ENCODE assay signal across 26 mouse cellular contexts in genomic region chr3:143054858-143055257, GRCm38 (mm10).
DNase-seq lines count a peak whose midpoint lies in the region; ATAC-seq and TF ChIP-seq lines count a peak whose summit lies in the region.
"Had no signal": no experiment of that assay in that cellular context is flagged by ENCODE, and none has a peak within 500 bp of the region (broad histone marks: within the 10 kb centered on the region; RNA-seq: fewer than 3 reads in every experiment).

No protein-coding gene starts in this region.

- H3K27ac ChIP-seq in lung, embryonic 16.5 days (ENCODE audit: low read length), result peak overlapping the region; percentile 31; the same call in 1 of the 2 replicates
- H3K27ac ChIP-seq in CH12.LX (ENCODE audit: insufficient read depth, low read depth), result no peak overlapping the region
- H3K27ac ChIP-seq: gastrocnemius, adult 2 months; heart, embryonic 15.5 days; hindbrain, embryonic 14.5 days; hindbrain, postnatal 0 days had no signal

- no peak overlapping the region for H3K4me2 ChIP-seq in lung, embryonic 16.5 days (ENCODE audit: low read depth, low read length)
- 0 out of 2 replicates have a peak overlapping the region, but pooled peaks have one; percentile 10 for H3K4me2 ChIP-seq in CH12.LX (ENCODE audit: insufficient read depth, low read depth, poor library complexity, severe bottlenecking)
- H3K4me2 ChIP-seq: heart, embryonic 12.5 days; heart, embryonic 15.5 days; hindbrain, embryonic 14.5 days had no signal

- no peak for ATAC-seq in lung, embryonic 16.5 days (ENCODE audit: low read depth)
- no peak for ATAC-seq in erythroid progenitor cell, adult 5-6 weeks (replicated peaks; ENCODE audit: low FRiP score, poor library complexity, severe bottlenecking)
- ATAC-seq: activated CD4-positive, CD25-positive, alpha-beta regulatory T cell, adult 4 months; forebrain, embryonic 14.5 days; forebrain, postnatal 0 days; hindbrain, postnatal 0 days; inflammation-experienced regulatory T-cells, adult 6 months; intestine, embryonic 16.5 days had no signal

- H3K9me3 ChIP-seq in lung, embryonic 16.5 days (ENCODE audit: control insufficient read depth, low read length), result no peaks in the 10 kb centered on the region
- no peaks in the 10 kb centered on the region for H3K9me3 ChIP-seq in CH12.LX (replicated peaks; ENCODE audit: low read length)
- H3K9me3 ChIP-seq: heart, embryonic 12.5 days; heart, embryonic 15.5 days had no signal

- TF ChIP-seq CTCF in lung, adult 2 months (IDR thresholded peaks at IDR 0.05; ENCODE audit: insufficient read depth, low read length), result no peak
- TF ChIP-seq CTCF in CH12.LX (conservative IDR thresholded peaks at IDR 0.05 in 1 of 2, IDR thresholded peaks at IDR 0.05 in 1 of 2; ENCODE audit: low read depth in 2 of 2, low read length in 2 of 2), result no peak

- H3K4me3 ChIP-seq in lung, embryonic 16.5 days (ENCODE audit: low read length), result no peak overlapping the region
- H3K4me3 ChIP-seq in lung, adult 2 months (replicated peaks; ENCODE audit: extremely low read depth, low read depth, low read length), result no peak overlapping the region
- no peak overlapping the region for H3K4me3 ChIP-seq in CH12.LX (replicated peaks in 1 of 3; ENCODE audit: low read depth in 2 of 3, low read length in 2 of 3, poor library complexity in 1 of 3)
- H3K4me3 ChIP-seq: gastrocnemius, adult 2 months; heart, embryonic 12.5 days; heart, embryonic 15.5 days had no signal

- dilution Hi-C loops in CH12.LX (cut with MboI; ENCODE audit: extremely low pct_ligation_motif_present, extremely low pct_unique_long_range_greater_than_20kb, low sequenced_read_pairs), result no loop called here

- TF ChIP-seq EP300 in CH12.LX (IDR thresholded peaks at IDR 0.05; ENCODE audit: low read length), result no peak

- no peak overlapping the region for H3K9ac ChIP-seq in lung, embryonic 16.5 days (ENCODE audit: low read length)
- H3K9ac ChIP-seq in CH12.LX (ENCODE audit: insufficient read depth, low read depth), result 0 out of 2 replicates have a peak overlapping the region, but pooled peaks have one; percentile 3
- H3K9ac ChIP-seq: forebrain, postnatal 0 days; heart, embryonic 12.5 days; heart, embryonic 15.5 days; hindbrain, embryonic 14.5 days had no signal

- H3K4me1 ChIP-seq in lung, embryonic 16.5 days (replicated peaks; ENCODE audit: control insufficient read depth, insufficient read depth, low read length), result peaks cover 2% of the 10 kb centered on the region; the same call in 1 of the 2 replicates
- no peaks in the 10 kb centered on the region for H3K4me1 ChIP-seq in lung, adult 2 months (ENCODE audit: control insufficient read depth, insufficient read depth, low read length)
- H3K4me1 ChIP-seq in CH12.LX (ENCODE audit: control insufficient read depth in 1 of 2, insufficient read depth in 2 of 2), result no peaks in the 10 kb centered on the region
- H3K4me1 ChIP-seq: heart, embryonic 12.5 days; heart, embryonic 15.5 days had no signal

- in situ Hi-C loops in CH12.LX (cut with MboI; ENCODE audit: low pct_ligation_motif_present, low pct_unique_long_range_greater_than_20kb, low sequenced_read_pairs), result no loop called here

- WGBS in lung, embryonic 16.5 days, result 85% methylated on average over 3 of the region's 3 CpGs
- WGBS in lung, adult 2 months, result 72% methylated on average over 3 of the region's 3 CpGs

- no peaks in the 10 kb centered on the region for H3K27me3 ChIP-seq in lung, embryonic 16.5 days (ENCODE audit: control insufficient read depth, insufficient read depth, low read depth, low read length)
- H3K27me3 ChIP-seq in CH12.LX (replicated peaks), result no peaks in the 10 kb centered on the region
- H3K27me3 ChIP-seq: heart, embryonic 12.5 days; heart, embryonic 15.5 days had no signal

- TF ChIP-seq POLR2A in lung, adult 2 months (IDR thresholded peaks at IDR 0.05; ENCODE audit: borderline replicate concordance, extremely low read depth, low read depth, low read length), result no peak
- no peak for TF ChIP-seq POLR2A in CH12.LX (IDR thresholded peaks at IDR 0.05; ENCODE audit: low read depth, low read length)

- H3K79me2 ChIP-seq in CH12.LX (replicated peaks; ENCODE audit: control insufficient read depth, extremely low read depth, insufficient read depth, poor library complexity, severe bottlenecking), result no peaks in the 10 kb centered on the region

- H3K36me3 ChIP-seq in lung, embryonic 16.5 days (ENCODE audit: control insufficient read depth, insufficient read depth, low read length), result no peaks in the 10 kb centered on the region
- H3K36me3 ChIP-seq in CH12.LX (replicated peaks in 1 of 2; ENCODE audit: control insufficient read depth in 1 of 2, insufficient read depth in 1 of 2, low read length in 1 of 2), result no peaks in the 10 kb centered on the region
- H3K36me3 ChIP-seq: heart, embryonic 12.5 days; heart, embryonic 15.5 days had no signal

- DNase-seq in lung, adult 18-20 months, result no peak
- DNase-seq in lung, postnatal 36 days, result peak; percentile 32
- DNase-seq in lung, adult 2 months, result no peak
- DNase-seq in CH12.LX (ENCODE audit: extremely low read depth), result no peak
- DNase-seq in heart, postnatal 4 days, result no peak
- DNase-seq: adrenal gland, postnatal 25 days; B cell, adult 2 months; cerebellum, adult 18-20 months; cerebellum, adult 9-10 months; cerebellum, postnatal 14 days; forebrain, postnatal 0 days; gastrocnemius, adult 2 months; gastrocnemius, postnatal 25 days; heart, adult 18-20 months; heart, postnatal 10 days; heart, postnatal 36 days had no signal

- no peak for TF ChIP-seq RAD21 in CH12.LX (IDR thresholded peaks at IDR 0.05; ENCODE audit: low read depth, low read length)

TF ChIP-seq in CH12.LX, 34 proteins besides CTCF, POLR2A, EP300 and RAD21:
- TF ChIP-seq GABPA (IDR thresholded peaks at IDR 0.05; ENCODE audit: insufficient replicate concordance, low read depth, low read length) (no peak), ZC3H11A (IDR thresholded peaks at IDR 0.05; ENCODE audit: low read depth, low read length) (no peak), ELF1 (IDR thresholded peaks at IDR 0.05; ENCODE audit: low read depth, low read length) (no peak), MAX (IDR thresholded peaks at IDR 0.05; ENCODE audit: low read length) (no peak), CHD1 (IDR thresholded peaks at IDR 0.05; ENCODE audit: low read depth, low read length) (no peak), ZKSCAN1 (IDR thresholded peaks at IDR 0.05; ENCODE audit: borderline replicate concordance, low read depth, low read length) (no peak), JUND (conservative IDR thresholded peaks at IDR 0.05; ENCODE audit: low read depth, low read length) (no peak), NRF1 (IDR thresholded peaks at IDR 0.05; ENCODE audit: low read depth, low read length) (no peak), ETS1 (conservative IDR thresholded peaks at IDR 0.05; ENCODE audit: low read depth, low read length) (no peak), NELFE (IDR thresholded peaks at IDR 0.05; ENCODE audit: low read depth, low read length) (no peak), SMC3 (IDR thresholded peaks at IDR 0.05; ENCODE audit: low read depth, low read length) (no peak), UBTF (IDR thresholded peaks at IDR 0.05; ENCODE audit: low read depth, low read length) (no peak), JUN (IDR thresholded peaks at IDR 0.05; ENCODE audit: insufficient read depth, low read depth, low read length) (no peak), RCOR1 (conservative IDR thresholded peaks at IDR 0.05; ENCODE audit: low read depth, low read length) (no peak), BHLHE40 (IDR thresholded peaks at IDR 0.05; ENCODE audit: low read depth, low read length) (no peak), MYC (IDR thresholded peaks at IDR 0.05; ENCODE audit: low read depth, low read length) (no peak), USF2 (conservative IDR thresholded peaks at IDR 0.05; ENCODE audit: low read depth, low read length) (no peak), MAZ (IDR thresholded peaks at IDR 0.05; ENCODE audit: low read depth, low read length) (no peak), POLR2AphosphoS2 (IDR thresholded peaks at IDR 0.05; ENCODE audit: low read depth, low read length) (no peak)
